Mouse (Mus musculus): ENCODE results near the gene Mcm5. TPM values are rescaled to one million over a fixed set of nuclear protein-coding genes. Genes with fewer than 3 reads are reported as not detected.

Gene Mcm5
- total RNA-seq, 1 experiment from 2014 or later: 325 TPM

DNA sequence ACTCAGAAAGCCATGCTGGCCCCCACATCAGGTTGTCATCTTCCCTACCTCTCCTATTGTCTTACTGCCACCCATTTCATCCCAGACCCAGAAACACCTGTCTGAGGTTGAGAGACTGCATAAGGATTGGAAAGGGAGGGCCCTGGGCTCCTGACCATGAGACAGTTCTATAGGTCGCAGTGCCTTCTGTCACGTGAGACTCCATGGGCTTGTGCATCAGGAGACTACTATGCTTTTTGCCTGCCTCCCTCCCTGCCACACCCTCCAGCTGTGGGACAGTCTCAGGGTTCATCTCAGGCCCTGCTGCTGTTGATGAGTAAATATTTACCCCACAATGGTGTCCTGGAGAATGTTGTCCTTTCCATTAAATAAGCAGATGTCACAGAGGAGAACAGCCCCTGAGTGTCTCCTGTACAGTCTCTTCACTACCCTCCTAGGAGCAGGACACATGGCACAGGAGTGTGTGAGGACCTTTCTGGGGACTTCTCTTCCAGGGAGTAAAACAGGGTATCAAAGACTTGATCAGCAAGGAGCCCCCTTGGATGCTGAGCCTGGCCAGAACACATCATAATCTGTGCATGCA lies 46.5 kb downstream of the Mcm5 start:
- no peak for ATAC-seq (replicated peaks; ENCODE audit: low read depth, poor library complexity, severe bottlenecking)

DNA sequence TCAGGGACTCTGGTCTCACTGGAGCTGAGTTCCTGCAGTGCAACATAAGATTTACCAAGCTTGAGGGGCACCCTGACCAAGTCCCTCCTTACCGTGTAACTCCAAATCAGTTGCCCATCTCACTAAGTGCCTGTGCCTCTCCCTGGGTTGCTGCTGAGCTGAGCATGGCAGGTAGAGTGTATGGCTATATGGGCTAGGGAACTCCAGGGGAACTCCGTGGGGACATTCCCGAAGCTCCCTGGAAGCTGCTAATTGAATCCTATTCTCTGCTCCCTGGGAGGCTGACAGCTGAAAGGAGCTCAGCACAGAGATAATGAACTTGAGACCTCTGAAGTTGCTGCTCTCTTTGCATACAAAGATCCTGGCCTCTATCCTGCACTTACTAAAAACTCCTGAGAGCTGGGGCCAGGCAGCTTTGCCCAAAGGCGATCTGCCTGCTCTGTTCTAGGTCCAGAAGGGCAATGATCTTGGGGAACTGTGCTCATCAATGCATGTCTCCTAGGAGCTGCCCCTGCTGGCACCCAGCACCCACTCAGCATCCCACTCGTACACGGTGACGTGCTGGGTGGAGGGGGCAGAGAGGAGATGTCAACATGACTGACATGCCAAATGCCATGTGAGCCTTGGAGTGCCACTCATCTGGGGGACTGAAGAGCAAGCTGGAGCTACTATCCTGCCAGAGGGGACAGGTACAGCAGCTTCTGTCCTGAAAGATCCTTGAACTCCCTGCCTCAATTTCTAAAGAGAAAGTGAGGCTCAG lies 48.3 kb downstream of the Mcm5 start:
- ATAC-seq (replicated peaks; ENCODE audit: low read depth, poor library complexity, severe bottlenecking): no peak

DNA sequence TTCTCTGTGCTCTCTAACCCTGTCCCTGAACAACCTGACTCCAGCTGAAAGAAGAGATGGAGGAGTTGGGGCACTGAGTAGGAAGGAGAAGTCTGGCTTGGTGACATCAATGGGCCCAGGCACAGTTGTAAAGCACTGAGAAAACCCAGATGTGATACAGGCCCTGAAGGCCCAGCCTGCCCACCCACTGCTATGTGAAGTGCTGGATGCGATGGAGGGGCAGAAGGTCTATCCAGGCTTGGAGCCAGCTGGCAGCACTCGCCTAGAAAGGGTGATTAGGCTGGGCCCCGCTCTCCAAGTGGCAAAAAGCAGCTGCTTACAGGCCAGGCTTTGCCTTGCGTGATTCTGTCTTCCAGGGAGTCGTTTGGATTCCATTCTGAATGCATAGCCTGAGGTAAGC lies 60.0 kb downstream of the Mcm5 start:
- no peak for ATAC-seq (replicated peaks; ENCODE audit: low read depth, poor library complexity, severe bottlenecking)

DNA sequence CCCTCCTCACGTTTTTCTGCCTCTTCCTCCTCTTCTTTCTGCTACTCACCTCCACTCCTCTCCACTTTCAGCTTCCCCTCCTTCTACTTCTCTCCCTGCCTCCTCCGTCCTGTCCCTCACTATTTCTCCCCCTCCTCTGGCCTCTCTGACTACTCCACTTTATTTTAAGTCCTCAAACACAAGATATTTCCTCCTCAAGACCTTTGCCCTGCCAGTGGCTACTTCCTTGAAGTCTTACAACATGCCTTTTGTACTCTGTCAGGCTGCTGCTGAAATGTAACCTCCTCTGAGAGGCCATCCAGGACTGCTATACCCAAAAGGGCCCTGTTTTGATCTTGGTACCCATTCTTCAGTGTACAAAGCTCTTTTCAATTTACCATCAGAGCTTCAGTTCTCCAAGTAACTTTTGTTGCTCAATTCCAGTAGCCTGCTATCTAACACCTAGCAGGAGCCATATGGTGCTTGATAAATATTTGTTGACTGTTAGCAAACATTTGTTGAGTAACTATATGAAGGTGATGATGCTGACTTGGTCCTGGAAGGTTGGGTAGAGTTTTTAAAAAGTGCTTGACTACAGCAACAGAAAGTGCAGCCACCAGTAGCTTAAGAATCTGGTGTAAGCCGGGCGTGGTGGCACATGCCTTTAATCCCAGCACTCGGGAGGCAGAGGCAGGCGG lies 62.8 kb downstream of the Mcm5 start:
- no peak for ATAC-seq (replicated peaks; ENCODE audit: low read depth, poor library complexity, severe bottlenecking)

Other genes with a start within 250 kb of the Mcm5 start
- gene Isx, start 236.4 kb upstream of the Mcm5 start, total RNA-seq (2017): not detected in 2 replicates
- gene Hmgxb4, start 116.2 kb upstream of the Mcm5 start, total RNA-seq (2017): 57.4 and 104 TPM in 2 replicates
- 7.7 and 8.6 TPM in 2 replicates for gene Tom1, start 75.9 kb upstream of the Mcm5 start, total RNA-seq (2017)
- gene Hmox1, start 15.9 kb upstream of the Mcm5 start, total RNA-seq (2017): 2.4 and 4.8 TPM in 2 replicates
- gene Rasd2, start 104.4 kb downstream of the Mcm5 start, total RNA-seq (2017): not detected in 2 replicates

Measured in common myeloid progenitor, adult 5-6 weeks (primary cell).